Mouse (Mus musculus) left cerebral cortex, postnatal 36 days (tissue): Measurements from ENCODE around the gene Dram1. TPM values are rescaled to one million over a fixed set of nuclear protein-coding genes. Genes with fewer than 3 reads are reported as not detected.

Experiments used
- DNase-seq, 2 experiments: peaks; one replicate each; pipeline ENCODE4 v3.0.0; 2021 to 2022; ENCODE audit warnings: low spot score in 2 of 2, mixed read lengths in 1 of 2
- intact Hi-C: fragments of 180-260 bp; cut with DNase I; formaldehyde crosslinking; loops from one replicate; pipeline ENCODE4 v1.15.1; 2025
- total RNA-seq, 2 experiments: library from RNA; stranded (reverse); gene quantifications; 2 replicates each; pipeline ENCODE4 v1.2.3; 2021

The Dram1 gene
- total RNA-seq, 2 experiments from 2014 or later = 1.0 to 1.1 TPM

DNA sequence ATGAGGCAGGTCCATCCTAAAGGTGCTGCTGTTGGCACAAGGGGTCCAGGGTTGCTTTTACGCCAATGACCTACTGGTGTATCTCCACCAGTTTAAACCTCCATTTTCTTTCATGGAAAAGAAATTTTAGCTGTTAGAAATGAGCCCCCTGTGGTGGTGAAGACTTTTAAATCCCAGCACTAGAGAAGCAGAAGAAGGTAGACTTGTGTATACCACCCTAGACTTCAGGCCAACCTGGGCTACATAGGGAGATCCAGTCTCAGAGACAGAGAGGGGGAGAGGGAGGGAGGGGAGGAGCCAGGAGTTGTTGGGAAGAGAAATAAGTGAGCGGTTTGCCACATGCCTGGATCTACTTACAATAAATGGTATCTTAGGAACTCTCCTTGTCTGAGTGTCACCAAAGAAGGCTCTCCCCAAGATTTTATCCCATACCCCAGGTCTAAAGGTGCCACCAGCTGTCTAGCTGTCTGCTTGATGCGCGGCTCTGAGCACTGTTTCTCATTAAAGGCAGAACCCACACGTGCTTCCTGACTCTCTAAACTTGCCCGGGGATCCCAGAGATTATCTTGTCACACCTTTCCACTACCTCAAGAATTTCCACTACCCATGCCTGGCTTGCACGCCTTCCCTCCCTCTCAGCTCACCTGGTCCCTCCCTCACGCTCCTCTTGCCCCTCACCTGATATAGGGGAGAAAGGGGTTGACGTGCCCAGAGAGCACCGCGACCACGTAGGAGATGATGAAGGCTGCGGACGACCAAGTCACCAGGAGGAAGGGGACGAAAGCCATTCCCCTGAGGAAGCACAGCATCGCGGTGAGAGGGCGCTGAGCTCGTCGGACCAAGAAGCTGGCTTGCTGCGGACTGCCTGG is 22.5 kb downstream of the Dram1 start:
- DNase-seq = no peak
- intact Hi-C loops = no loop called here

DNA sequence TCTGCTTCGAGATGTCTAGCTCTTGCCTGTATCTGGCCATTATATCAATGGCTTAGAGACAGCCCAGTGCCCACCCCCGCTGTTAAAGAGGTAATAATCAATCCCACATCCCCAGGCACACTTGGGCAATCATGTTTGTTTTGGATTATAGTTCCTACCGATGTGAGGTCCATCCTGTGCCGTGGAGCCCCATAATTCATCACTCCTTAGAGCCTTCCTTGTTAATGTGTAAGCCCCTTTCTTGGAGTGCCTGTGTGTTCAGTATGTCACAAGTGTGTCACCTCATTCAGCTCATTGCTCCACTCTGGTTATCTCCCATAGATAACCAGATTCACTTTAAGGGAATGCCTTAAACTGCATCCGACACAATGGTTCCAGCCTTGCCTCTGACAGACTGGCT is 24.3 kb downstream of the Dram1 start:
- intact Hi-C loops = no loop called here

DNA sequence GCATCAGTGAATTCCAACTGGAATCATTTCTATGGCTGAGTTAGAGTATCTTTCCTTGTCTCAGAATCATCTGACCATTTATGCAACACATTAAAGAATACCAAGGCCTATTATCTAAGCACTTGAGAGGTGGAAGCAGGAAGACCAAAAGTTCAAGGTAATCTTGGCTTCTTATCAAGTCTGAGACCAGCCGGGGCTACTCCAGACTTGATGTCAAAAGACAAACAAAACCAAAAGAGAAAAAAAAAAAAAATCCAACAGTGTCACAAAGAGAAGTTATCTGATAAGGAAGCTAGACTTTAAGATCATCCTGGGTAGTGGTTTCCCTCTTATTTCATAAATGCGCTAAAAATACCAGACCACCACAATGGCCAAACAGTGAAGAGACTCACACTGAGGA is 26.3 kb downstream of the Dram1 start:
- intact Hi-C loops = no loop called here
- DNase-seq = no peak

More for the DNA sequence above, 24.3 kb downstream of the Dram1 start:
- DNase-seq = no peak

DNA sequence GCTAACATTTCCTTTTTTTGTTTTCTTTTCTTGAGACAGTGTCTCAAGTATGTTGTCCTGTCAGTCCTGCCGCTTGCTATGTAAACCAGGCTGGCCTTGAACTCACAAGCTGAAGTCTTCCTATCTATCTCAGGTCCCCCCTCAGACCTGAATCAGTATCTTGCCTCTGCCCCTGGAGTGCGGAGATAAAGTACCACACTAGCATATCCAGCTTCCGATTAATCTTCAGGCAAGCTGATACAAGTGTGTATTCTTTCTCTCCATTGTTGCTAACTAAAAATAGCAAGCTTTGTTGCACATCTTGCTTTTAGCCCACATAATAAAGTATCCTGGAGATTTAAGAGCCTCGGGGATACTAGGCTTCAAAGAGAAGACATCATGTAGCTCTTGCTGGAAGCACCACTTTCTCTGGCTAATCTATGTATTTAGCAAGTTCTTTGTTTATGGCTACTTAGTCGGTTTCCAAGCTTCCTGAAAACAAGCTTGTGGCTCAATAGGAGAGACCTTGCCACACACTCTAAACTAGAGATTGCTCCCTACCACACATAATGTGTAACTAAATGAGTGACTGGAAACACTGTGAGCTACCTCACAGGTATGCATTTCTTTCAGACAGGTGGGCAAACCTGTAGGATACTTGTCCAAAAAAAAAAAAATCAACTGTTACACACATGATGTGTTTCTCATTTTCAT is 27.3 kb downstream of the Dram1 start:
- intact Hi-C loops = no loop called here
- DNase-seq = no peak

DNA sequence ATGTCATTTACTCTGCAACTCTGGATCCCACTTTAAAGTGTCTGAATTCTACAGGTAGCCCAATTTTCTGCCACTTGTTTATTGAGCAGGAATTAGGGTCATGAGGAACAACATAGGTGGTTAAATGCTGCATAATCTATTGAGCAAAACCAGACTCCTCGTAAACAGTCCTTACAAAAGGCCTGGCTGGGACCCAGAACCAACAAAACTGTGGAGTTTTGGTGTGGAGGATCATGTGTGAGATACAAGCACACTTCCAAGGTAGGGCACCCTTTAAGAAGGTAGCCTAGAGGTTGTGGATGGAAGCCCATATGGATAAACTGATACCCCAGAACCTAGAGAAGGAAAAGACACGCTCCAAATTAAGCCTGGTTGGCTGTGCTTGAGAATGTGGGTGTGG is 28.2 kb downstream of the Dram1 start:
- intact Hi-C loops = no loop called here
- DNase-seq = no peak

DNA sequence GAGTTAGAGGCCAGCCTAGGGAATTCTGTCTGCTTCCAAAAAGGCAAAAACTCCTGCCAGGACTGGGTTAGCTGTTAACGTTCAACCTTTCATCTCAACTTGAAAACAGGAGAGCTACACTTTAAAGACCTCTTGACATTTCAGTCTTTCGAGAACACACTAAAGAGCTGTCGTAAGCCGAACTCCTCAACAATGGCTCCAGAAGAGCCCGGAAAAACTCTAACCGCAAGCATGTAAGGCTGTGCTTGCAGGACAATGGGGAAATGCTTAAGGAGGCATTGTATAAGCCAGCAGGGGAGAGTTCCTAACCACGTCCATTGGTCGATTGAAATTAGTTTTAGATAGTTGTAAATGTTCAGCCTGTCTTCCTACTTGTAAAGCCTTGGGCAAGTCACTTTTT is 29.1 kb downstream of the Dram1 start:
- intact Hi-C loops = no loop called here
- DNase-seq = no peak

DNA sequence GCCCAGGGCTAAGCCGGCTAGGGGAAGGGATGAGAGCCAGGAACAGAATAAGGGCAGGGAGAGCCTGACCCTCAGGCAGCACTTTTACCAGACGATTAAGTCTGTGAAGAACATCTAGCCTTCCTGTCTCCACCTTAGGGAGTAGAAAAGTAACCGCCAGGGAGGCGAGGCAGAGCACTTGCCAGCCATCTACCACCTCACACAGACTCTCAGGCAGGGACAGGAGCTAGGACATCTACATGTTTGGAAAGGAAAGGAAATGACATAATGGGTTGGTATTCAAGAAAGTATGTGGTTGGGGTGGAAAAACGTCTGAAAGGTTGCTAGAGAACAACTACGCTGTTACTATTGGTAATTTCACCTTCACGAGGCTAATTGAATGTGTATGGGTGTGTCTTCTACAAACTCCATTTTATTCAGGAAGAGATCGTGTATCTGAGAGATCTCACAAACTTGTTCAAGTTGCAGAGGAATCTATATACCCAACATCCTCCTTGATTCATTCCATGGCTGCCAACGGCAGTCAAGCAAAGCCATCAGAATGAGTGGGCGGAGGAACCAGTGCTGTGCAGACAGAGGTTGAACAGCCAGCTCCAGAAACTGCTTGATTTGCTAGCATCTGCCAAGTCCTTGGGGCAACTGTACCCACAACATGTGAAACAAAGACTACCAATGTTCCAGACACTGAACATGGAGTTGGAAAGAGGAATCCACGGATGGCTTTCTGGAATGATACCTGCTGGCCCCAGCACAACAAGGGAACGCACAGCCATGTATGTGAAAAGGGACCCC is 32.2 kb downstream of the Dram1 start:
- intact Hi-C loops = no loop called here
- DNase-seq = no peak

DNA sequence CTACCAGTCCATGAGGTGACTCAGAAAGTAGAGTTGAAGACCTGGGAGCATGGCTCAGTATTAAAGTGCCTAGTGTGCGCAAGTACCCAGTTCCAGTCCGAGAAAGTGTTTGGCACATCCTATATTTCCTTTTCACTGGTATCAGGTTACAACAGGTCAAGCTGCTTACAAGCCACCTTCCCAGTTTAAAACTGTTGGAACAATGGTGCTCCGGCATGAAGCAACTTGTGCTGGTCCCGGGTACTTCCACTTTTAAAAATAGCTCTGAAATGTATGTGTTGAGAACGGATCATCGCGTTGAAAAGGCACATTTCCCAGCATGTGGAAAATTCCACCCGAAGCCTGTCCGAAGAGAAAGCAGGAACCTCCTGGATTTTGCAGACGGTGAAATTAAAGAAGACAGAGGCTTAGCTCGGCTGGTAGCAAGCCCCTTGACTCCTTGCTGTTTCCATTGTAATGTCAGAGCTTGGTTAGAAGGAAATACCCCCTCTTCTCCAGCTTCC is 32.9 kb downstream of the Dram1 start:
- intact Hi-C loops = no loop called here
- no peak for DNase-seq

DNA sequence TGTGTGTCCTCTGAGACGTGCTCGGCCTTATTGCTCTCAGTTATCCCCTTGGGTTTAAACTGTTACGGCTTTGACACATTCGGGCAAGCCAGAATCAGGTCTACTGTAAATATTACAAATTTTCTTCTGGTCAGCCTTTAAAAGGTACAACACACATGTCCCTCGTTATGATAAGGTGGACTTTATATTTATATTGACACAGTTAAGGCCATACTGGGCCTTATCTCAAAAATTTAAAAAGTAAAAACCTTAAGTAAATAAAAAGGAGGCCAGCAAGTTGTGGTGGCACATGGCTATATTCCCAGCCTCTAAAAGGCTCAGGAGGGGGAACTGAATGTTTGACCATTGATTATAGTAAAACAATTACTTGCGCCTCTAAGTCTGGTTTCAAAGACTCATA is 37.5 kb downstream of the Dram1 start:
- intact Hi-C loops = no loop called here
- DNase-seq = no peak

DNA sequence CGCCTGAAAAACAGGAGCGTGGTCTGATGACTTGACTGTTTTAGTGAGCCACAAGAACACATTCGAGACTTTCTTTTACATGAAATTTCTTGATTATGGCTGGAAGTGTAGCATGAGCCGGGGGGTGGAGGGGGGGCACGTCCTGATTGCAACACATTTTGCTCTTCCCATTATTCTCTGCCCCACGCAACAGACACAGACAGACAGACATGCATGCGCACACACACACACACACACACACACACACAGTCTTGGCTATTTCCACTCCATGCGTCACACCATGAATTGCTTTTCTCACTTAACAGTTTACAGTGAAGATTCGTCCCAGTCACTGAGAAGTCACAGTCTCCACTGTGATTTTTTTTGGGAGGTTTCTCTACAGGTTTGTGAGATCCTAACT is 38.2 kb downstream of the Dram1 start:
- intact Hi-C loops = no loop called here
- no peak for DNase-seq

DNA sequence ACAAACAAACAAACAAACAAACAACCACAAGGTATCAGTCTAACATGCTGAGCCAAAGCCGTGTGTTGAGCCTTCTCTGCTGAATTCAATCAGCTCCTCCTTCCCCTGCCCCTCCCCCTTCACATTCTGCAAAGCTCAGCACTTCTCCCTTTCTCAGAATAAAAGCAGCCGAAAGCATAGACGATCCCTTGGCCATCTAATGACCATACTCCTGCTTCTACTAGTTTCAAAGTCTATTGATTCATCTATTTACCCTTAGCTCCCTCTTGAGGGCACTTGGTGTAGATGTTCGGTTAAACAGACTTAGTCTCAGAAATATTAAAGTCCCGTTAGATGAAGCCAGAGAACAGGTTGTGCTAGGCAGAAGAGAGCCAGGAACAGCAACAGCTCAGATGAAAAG is 48.2 kb downstream of the Dram1 start:
- no peak for DNase-seq
- intact Hi-C loops = no loop called here

DNA sequence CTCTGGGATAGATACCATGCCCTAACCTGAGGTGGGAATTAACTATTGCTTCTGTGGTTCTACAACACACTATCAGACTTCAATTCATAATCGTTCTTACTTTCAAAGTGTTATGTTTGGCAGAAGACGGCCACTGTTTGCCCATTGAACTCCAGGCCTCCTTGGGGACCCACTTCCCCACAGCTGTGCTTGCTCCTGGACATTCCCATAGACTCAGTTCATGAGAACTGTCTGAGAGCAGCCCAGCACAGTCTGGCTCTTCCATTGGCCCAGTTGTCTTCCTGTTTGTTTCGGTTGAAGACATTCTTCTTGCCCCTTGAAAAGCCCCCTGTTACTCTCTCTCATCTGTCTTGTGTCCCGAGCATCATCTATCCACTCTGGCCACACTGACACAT is 50.8 kb downstream of the Dram1 start:
- no peak for DNase-seq

DNA sequence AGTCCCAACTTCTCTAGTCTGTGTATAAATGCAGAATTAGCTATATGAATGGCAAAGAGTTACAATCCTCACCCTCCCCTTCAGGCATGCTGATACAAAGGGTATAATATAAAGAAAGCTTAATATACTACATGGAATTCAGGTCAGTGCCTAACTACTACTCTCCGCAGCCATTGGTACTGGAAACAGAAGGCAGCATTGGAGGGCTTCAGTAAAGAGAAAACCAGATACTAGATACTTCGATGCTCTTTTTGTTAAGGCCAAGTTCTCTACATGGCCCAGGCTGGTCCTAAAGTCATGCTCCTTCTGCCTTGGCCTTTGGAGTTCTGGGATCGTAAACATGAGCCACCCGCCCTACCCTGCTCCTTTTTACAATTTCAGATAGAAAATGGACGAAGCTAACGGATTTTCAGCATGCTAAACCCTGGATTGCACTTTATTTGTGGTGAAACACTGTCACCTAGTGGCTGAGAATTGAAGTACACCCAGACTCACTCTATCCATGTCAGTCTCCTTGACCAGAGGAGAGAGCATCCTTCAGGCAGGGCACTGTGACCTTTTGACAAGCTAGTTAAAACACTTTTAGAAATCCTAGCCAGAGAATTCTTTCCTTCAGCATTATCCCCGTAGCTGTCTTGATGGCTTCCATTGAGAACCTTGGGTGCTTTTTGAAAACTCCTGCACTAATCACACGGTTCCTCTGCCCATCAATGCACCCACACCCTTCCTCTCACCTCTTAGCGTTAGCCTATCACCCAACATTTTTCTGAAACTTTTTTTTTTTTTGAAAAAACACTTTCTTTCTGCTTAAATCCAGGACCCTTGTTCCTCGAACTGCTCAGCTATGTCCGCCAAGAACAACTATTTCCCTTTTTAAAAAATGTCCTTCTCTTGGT is 51.5 kb downstream of the Dram1 start:
- DNase-seq = peak; percentile 65 to 79
- intact Hi-C loops = loop anchor here (5.0 kb wide), 4 partner anchors 475 to 1300 kb away; no protein-coding TSS in a partner anchor

More for the DNA sequence above, 50.8 kb downstream of the Dram1 start:
- intact Hi-C loops = loop anchor here (5.0 kb wide), 4 partner anchors 476 to 1301 kb away; no protein-coding TSS in a partner anchor

DNA sequence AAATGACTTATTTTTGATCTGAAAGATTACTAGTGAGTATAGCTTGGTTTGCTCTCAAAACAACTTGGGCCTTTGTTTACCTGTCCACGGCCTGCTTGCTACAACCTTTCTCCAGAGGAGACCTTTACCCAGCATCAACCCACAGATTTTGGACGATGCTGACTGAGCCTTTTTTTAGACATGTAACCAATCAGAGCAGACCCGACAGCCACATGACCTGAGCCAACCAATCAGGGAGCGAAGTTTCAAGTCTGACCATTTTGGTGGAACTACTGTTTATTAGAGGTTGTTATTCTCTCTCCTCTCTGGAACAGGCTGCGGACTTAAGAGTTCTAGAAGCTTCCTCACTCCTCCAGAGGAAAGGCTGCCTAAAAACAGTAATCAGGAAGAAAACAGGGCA is 57.1 kb downstream of the Dram1 start:
- intact Hi-C loops = loop anchor here (5.0 kb wide), 1 partner anchor 674 kb away; no protein-coding TSS in a partner anchor
- DNase-seq = no peak

DNA sequence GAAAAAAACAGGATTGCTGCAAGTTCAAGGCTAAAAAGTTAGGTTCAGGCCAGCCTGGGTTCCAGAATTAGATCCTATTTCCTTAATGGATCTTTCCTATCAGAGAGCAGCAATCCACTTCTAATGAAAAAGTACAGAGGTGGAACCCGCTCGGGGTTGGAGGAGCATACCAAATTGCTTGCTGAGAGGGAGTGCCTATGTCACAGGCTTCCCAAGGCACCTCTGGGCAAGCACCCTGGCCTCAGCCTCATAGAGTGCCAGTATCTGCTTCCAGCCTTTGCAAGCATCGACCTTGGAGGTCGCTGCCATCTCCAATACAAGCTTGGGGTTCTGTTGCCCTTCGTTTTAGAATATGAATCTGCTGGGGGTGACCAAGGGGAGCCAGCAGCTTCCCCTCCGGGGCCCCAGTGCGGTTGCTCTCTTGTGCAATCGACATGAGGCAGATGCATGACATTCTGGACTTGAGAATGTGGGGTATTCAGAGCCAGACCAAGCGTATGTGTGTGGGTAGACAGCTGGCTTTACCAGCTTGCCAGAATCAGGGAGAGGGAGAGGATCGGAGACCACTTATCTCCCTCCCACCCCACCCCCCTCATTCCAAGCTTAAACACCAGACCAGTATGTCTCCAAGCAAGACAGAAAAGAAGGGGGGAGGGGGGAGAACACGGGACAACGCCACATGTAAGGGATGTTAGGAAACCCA is 58.0 kb downstream of the Dram1 start:
- no peak for DNase-seq
- intact Hi-C loops = loop anchor here (5.0 kb wide), 1 partner anchor 674 kb away; no protein-coding TSS in a partner anchor

DNA sequence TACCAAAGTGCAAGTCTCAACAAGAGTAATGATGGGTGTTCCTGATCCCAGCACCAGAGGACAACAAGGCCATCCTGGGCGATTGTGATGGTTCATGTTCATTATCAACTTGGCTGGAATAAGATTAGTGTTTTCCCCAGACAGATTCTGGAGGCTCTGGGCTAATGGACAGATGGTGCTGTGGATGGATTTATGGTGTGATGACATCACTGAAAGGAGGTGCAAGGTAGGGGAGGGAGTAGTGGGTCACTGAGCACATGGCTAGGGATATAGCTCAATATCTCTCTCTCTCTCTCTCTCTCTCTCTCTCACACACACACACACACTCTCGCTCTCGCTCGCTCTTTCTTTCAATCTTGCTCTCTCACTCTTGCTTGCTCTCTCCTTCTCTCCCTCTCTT is 60.7 kb downstream of the Dram1 start:
- intact Hi-C loops = no loop called here
- no peak for DNase-seq

DNA sequence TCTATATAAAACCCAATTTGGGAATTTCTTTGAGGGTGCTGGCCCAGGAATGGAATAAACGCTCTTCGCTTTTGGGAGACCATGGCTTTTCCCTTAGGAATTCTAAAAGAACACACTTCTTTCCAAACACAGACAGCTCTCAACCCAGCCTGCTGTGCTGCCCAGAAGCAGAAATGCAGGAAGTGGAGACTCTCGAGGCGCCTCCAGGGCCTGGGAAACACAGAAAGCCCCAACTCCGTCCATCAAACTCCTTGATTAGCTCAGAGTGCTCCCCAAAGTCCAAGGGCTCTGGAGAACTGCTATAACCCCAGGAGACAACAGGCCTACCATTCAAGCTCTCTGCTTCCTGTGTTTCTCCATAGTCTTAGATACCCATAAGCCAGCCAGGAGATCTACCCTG is 61.7 kb downstream of the Dram1 start:
- intact Hi-C loops = no loop called here
- DNase-seq = no peak

DNA sequence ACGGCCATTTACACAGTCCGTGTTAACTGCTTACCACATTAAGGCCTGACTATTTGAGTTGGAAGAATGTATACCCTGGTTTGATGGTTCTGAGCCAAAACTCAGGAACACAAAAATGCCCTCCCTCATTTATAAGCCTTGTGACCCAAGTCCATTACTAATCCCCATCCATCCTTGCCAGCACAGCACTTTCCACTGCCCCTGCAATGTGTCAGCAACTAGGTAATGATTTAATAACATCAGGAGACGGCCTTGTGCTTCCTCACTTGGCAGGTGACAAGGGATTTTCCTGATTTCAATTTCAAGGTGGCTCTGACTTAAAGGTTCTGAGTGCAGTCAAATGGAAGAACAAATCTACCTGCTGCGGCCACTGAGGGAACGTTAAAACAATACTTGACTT is 64.0 kb downstream of the Dram1 start:
- no peak for DNase-seq
- intact Hi-C loops = no loop called here
